Mouse (Mus musculus): Measurements from ENCODE around the gene Hcar1.

Gene Hcar1

GRCm38 (mm10) chr5:123879928-123880327, at the start of gene Hcar1:
TSS of gene Hcar1 (minus strand) at chr5:123880020.
- DNase-seq = peak; percentile 60

- no peak for DNase-seq
These were observed 47.3 kb upstream of the Hcar1 start, which contains the start of gene Gm43518 for GRCm38 (mm10) chr5:123927118-123927517. TSS of gene Gm43518 (plus strand) at chr5:123927418.

DNA sequence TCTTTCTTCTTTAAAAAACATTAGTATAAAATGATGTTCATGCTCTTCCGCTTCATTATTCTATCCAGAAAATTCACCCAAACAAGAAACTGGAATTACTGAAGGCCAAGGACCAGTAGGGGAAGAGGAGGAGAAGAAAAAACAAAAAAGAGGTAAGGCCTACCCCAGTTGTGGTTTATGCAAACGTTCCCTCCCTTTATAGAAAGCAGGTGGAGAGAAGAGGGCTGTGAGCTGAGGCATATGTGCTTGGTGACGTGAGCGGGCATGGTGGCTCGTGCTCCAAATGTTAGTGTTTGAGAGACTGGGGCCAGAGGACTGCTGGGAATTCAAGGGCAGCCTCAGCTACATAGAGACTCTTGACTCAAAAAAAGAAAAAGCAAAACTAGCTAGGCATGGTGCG, 42.3 kb upstream of the Hcar1 start:
- DNase-seq = no peak

GRCm38 (mm10) chr5:123914852-123915251, 35.0 kb upstream of the Hcar1 start:
- no peak for DNase-seq

DNA sequence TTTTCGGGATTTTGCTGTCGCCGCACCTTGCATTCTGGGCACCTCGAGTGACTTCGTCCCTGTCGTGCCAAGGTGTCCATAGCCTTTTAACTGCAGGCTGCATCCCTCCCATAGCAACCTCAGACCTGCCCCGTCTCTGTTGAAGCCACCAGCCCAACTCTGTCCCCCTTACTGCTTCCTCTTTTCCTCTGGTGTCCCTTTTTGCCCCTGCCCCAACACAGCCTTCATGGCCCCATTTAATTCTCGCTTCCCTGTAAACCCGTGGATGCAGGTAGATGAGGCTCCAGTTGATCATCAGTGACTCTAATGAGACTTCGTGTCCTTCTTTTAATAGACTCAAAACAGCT, 27.8 kb upstream of the Hcar1 start:
- no peak for DNase-seq

- peak; percentile 100 for DNase-seq
These were observed 27.3 kb upstream of the Hcar1 start, which contains the start of gene Denr for GRCm38 (mm10) chr5:123906976-123907630. TSS of gene Denr (plus strand) at chr5:123907175.

DNA sequence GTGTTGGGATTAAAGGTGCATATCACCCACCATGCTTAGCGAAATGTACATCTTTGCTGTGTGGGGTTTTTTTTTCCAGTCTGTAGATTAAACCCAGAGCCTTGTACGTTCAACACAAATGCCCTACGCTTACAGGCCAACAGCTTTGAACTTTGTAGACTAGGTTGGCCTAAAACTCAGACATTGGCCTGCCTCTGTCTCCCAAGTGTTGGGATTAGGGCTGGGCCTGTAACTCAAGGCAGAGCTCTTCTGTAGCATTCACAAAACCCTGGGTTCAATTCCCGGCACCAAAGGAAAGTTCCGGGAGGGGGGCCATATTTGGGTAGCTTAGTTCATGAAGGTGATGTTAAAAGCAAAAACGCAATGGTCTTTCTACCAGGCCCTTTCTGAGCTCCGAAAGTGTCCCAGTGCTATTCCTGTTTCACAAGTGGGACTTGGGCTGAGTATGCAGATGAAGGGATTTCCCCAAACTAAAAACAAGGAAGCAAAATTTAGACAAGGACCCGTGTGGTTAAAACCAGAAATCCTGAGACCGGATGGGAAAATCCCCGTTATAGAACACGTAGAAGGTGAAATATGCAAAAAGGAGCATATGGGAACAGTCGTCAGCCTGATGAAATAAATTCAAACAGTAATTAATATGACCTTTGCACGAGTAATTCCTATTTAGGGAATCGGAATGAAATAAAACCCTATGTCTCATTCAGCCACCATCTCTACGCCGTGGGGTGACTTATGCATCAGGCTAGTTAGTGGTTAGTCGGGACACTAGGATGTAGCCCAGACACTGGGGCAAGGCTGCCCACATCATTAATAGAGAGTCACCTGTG, 26.5 kb upstream of the Hcar1 start:
- DNase-seq = no peak

GRCm38 (mm10) chr5:123904059-123904672, 24.3 kb upstream of the Hcar1 start:
- no peak for DNase-seq

GRCm38 (mm10) chr5:123897352-123897751, 17.5 kb upstream of the Hcar1 start:
- DNase-seq = no peak

- DNase-seq = no peak
These were observed 16.6 kb upstream of the Hcar1 start for GRCm38 (mm10) chr5:123896395-123896794.

- DNase-seq = no peak
These were observed 13.7 kb upstream of the Hcar1 start for GRCm38 (mm10) chr5:123893520-123893919.

DNA sequence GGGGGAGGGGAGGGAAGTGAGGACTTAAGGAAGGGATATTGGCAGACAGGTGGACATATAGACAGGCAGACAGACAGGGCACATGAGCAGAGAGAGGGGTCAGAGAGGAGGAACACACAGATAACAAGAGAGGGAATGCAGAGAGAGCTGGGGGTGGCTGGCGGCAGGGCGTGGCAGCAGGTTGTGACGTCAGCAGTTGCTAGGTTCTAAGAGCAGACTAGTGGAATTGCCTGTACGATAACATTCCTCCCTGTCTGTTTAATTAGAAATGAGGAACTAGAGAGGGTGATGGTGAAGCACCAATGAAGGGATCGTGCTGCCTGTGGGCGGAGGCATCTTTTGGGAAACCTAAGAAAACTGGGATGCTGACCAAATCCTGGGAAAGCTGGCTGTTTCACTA, 11.8 kb upstream of the Hcar1 start:
- DNase-seq = peak; percentile 58

DNA sequence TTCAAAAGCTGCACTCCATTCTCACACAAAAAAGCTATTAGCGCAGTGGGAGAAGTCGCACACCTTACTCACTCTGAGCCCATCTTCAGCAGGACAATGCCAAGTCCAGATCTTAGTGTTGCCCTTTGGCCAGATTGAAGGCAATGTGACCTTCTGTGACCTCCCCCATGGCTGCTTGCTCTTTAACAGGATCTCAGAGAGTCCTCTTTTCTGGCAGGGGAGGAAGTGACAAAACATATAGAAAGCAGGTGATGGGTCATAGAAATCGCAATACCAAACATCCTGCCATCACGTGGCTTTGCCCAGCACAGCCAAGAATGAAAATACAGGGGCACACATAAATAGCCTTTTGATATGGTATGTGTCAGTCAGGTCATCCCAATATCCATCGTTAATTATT, 11.2 kb upstream of the Hcar1 start:
- DNase-seq = no peak

- DNase-seq = no peak
These were observed 10.5 kb upstream of the Hcar1 start for GRCm38 (mm10) chr5:123890312-123890711.

- DNase-seq = no peak
These were observed 6.5 kb upstream of the Hcar1 start for GRCm38 (mm10) chr5:123886365-123886764.

DNA sequence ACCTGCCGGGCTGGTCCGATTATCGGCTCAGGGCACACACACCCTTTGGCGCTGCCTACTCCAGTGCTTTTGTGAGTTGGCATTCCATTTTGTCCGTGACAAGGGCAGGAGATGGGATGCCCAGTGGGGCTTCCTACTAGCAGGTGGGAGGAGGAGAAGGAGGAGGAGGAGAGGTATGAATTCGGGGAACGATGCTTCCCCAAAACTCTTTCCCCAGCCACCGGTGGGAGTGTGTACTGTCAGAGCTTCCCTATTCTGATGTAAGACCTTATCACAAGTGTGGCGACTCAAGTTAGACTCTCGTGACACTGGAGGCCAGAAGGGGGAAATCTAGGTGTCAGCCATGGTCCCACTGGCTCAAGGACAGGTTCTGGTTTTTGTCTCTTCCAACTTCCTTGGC, 4.5 kb upstream of the Hcar1 start:
- DNase-seq = no peak

DNA sequence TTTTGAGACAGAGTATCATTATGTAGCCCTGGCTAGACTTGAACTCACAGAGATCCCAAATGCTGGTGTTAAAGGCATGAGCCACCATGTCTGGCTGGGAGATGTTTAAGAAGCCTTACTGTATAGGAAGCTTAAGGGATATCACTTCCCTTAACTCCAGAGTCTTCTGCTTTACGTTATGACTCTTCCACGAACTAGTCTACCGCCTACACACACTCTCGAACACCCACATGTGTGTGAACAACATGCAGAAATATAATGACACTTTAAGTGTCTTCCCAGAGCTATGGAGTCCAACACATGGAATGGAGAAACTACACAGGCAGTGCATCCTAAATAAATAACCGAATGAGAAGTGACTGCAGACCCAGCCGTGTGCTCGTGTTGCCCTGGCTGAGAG, 4.1 kb upstream of the Hcar1 start:
- no peak for DNase-seq

GRCm38 (mm10) chr5:123880778-123881177, 958 bp upstream of the Hcar1 start:
- no peak for DNase-seq

DNA sequence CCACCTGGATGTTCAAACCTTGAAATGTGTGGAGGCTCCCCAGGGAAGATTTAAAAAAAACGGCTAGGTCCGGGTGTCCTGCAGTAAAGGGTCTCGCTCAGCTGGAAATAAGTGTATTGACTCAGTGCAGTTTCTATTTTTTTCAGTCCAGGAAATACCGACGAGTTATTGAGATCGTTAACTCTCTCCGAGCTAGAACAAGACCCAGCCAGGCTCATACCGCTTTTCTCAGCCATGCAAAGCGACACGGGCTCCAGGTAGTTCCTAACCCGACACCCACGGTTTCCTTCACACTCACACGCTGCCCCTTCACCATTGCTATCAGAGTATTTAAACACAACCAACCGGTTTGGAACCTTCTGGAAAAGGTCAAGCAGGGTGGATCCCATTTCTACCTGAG, 1.8 kb downstream of the Hcar1 start:
- DNase-seq = peak; percentile 42

GRCm38 (mm10) chr5:123874177-123874576, 5.6 kb downstream of the Hcar1 start:
- no peak for DNase-seq

DNA sequence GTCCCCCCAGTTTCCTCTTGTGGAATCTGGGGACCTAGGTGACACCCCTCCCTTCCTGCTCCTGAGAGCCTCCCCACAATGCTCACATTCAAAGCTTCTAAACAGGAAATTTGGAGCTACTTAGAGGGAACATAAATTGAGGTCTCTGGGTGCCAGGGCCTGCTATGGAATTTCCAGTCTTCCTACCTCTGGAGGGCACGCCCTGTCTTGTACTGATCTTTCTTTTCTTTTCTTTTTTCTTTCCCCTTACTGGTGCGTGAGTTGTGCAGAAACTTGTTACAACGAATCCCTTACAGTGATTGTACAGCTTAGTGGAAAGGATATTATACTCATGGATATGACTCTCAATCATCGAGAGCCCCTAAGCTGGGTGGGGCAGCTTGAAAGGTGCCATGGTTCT, 10.2 kb downstream of the Hcar1 start:
- DNase-seq = no peak

GRCm38 (mm10) chr5:123866457-123866856, 13.4 kb downstream of the Hcar1 start:
- DNase-seq = no peak

- DNase-seq = no peak
These were observed 14.5 kb downstream of the Hcar1 start, which contains the start of gene Hcar2 for GRCm38 (mm10) chr5:123865365-123865764. TSS of gene Hcar2 (minus strand) at chr5:123865499.

- DNase-seq = no peak
These were observed 15.9 kb downstream of the Hcar1 start for GRCm38 (mm10) chr5:123863934-123864333.

Measured in kidney, postnatal 10 days (tissue).